Mouse (Mus musculus): Measurements from ENCODE around the gene Ms4a15. TPM values are rescaled to one million over a fixed set of nuclear protein-coding genes. Genes with fewer than 3 reads are reported as not detected.

The Ms4a15 gene
- polyA plus RNA-seq (2015; fragmentation: Nextera tagmentation; extraction: Ambion mirVana), result not detected in 2 replicates

GRCm38 (mm10) chr19:10993150-10993549 lies at the start of gene Ms4a15:
Gene Ms4a15, minus strand, starts transcription at chr19:10993250.

GRCm38 (mm10) chr19:11017891-11018290 lies 24.8 kb upstream of the Ms4a15 start, which contains the start of gene Ms4a18:
Gene Ms4a18, minus strand, starts transcription at chr19:11018031.

GRCm38 (mm10) chr19:10974238-10974865 lies 18.7 kb downstream of the Ms4a15 start, which contains the start of gene Ms4a10:
Gene Ms4a10, minus strand, starts transcription at chr19:10974670.

GRCm38 (mm10) chr19:10949112-10949511 lies 43.9 kb downstream of the Ms4a15 start, which contains the start of gene Ccdc86:
Gene Ccdc86, minus strand, starts transcription at chr19:10949266.

GRCm38 (mm10) chr19:10937110-10937563 lies 55.9 kb downstream of the Ms4a15 start, which contains the start of gene Ptgdr2:
Gene Ptgdr2, plus strand, starts transcription at chr19:10937160.

Other genes starting within 250 kb of the Ms4a15 start
- gene Cd6, start 163.2 kb downstream of the Ms4a15 start, polyA plus RNA-seq (2015; fragmentation: Nextera tagmentation; extraction: Ambion mirVana), result 0.29 and 0.40 TPM in 2 replicates
- 4.9 and 6.8 TPM in 2 replicates for gene Slc15a3, start 153.5 kb downstream of the Ms4a15 start, polyA plus RNA-seq (2015; fragmentation: Nextera tagmentation; extraction: Ambion mirVana)
- gene Tmem132a, start 123.3 kb downstream of the Ms4a15 start, polyA plus RNA-seq (2015; fragmentation: Nextera tagmentation; extraction: Ambion mirVana), result 6.8 and 8.2 TPM in 2 replicates
- 26.2 and 34.8 TPM in 2 replicates for gene Tmem109, start 111.2 kb downstream of the Ms4a15 start, polyA plus RNA-seq (2015; fragmentation: Nextera tagmentation; extraction: Ambion mirVana)
- 27.0 and 27.9 TPM in 2 replicates for gene Prpf19, start 98.0 kb downstream of the Ms4a15 start, polyA plus RNA-seq (2015; fragmentation: Nextera tagmentation; extraction: Ambion mirVana)
- gene Zp1, start 72.6 kb downstream of the Ms4a15 start, polyA plus RNA-seq (2015; fragmentation: Nextera tagmentation; extraction: Ambion mirVana), result not detected in 2 replicates
- gene Ptgdr2, start 56.1 kb downstream of the Ms4a15 start, polyA plus RNA-seq (2015; fragmentation: Nextera tagmentation; extraction: Ambion mirVana), result 0.05 TPM in 1 of 2 replicates, not detected in the other
- gene Ccdc86, start 44.0 kb downstream of the Ms4a15 start, polyA plus RNA-seq (2015; fragmentation: Nextera tagmentation; extraction: Ambion mirVana), result 17.8 and 18.3 TPM in 2 replicates
- gene Ms4a10, start 18.6 kb downstream of the Ms4a15 start, polyA plus RNA-seq (2015; fragmentation: Nextera tagmentation; extraction: Ambion mirVana), result not detected in 2 replicates
- gene Ms4a18, start 24.8 kb upstream of the Ms4a15 start, polyA plus RNA-seq (2015; fragmentation: Nextera tagmentation; extraction: Ambion mirVana), result not detected in 2 replicates
- gene Ms4a8a, start 87.9 kb upstream of the Ms4a15 start, polyA plus RNA-seq (2015; fragmentation: Nextera tagmentation; extraction: Ambion mirVana), result 0.35 and 0.46 TPM in 2 replicates
- gene 1700017D01Rik, start 137.6 kb upstream of the Ms4a15 start, polyA plus RNA-seq (2015; fragmentation: Nextera tagmentation; extraction: Ambion mirVana), result not detected in 2 replicates
- gene 1700025F22Rik, start 172.1 kb upstream of the Ms4a15 start, polyA plus RNA-seq (2015; fragmentation: Nextera tagmentation; extraction: Ambion mirVana), result not detected in 2 replicates
- not detected in 2 replicates for gene Ms4a13, start 203.5 kb upstream of the Ms4a15 start, polyA plus RNA-seq (2015; fragmentation: Nextera tagmentation; extraction: Ambion mirVana)
- gene Ms4a12, start 239.2 kb upstream of the Ms4a15 start, polyA plus RNA-seq (2015; fragmentation: Nextera tagmentation; extraction: Ambion mirVana), result not detected in 2 replicates

Measured in spleen, postnatal 0 days (tissue).